Mouse (Mus musculus) midbrain, embryonic 16.5 days (tissue): Measurements from ENCODE around the gene Batf2. TPM values are rescaled to one million over a fixed set of nuclear protein-coding genes. Genes with fewer than 3 reads are reported as not detected.
A peak's percentile ranks its signal among the peaks of the same experiment; 100 is the strongest.

Experiments used
- ATAC-seq: fragments of 200-750 bp; cut with Nextera tagmentation; 2 replicates; pipeline ENCODE4 v1.8.0; 2017; ENCODE audit warnings: moderate TSS enrichment
- H3K27ac ChIP-seq: fragments of 300-500 bp; sonication (generic); 2 replicates; pipeline ENCODE4 v1.5.1; 2014; ENCODE audit warnings: mild to moderate bottlenecking, low read length, mixed read lengths
- H3K27me3 ChIP-seq: fragments of 300-500 bp; sonication (generic); 2 replicates; pipeline ENCODE4 v1.6.1; 2014; ENCODE audit warnings: low read depth, low read length, mixed read lengths; ENCODE audit not compliant: control insufficient read depth, insufficient read depth
- H3K36me3 ChIP-seq: fragments of 300-500 bp; sonication (generic); 2 replicates; pipeline ENCODE4 v1.6.1; 2014; ENCODE audit warnings: mild to moderate bottlenecking, low read length, moderate library complexity, mixed read lengths; ENCODE audit not compliant: control insufficient read depth, insufficient read depth
- H3K4me1 ChIP-seq: fragments of 300-500 bp; sonication (generic); 2 replicates; pipeline ENCODE4 v1.6.1; 2014; ENCODE audit warnings: mild to moderate bottlenecking, low read length, mixed read lengths; ENCODE audit not compliant: control insufficient read depth, insufficient read depth
- H3K4me2 ChIP-seq: fragments of 300-500 bp; sonication (generic); 2 replicates; pipeline ENCODE4 v1.6.1; 2014; ENCODE audit warnings: mild to moderate bottlenecking, low read length, mixed read lengths
- H3K4me3 ChIP-seq: fragments of 300-500 bp; sonication (generic); 2 replicates; pipeline ENCODE4 v1.5.1; 2014; ENCODE audit warnings: low read depth, mild to moderate bottlenecking, low read length, moderate library complexity, mixed read lengths
- H3K9ac ChIP-seq: fragments of 300-500 bp; sonication (generic); 2 replicates; pipeline ENCODE4 v1.6.1; 2014; ENCODE audit warnings: low read depth, low read length, mixed read lengths
- H3K9me3 ChIP-seq: fragments of 300-500 bp; sonication (generic); replicated peaks from 2 replicates; pipeline ENCODE4 v1.6.1; 2014; ENCODE audit warnings: mild to moderate bottlenecking, low read length, mixed read lengths; ENCODE audit not compliant: control insufficient read depth, poor library complexity, severe bottlenecking
- WGBS: fragments of 180-500 bp; shearing (Covaris S2); extraction: QIAGEN DNeasy Blood & Tissue Kit; methylation state at CpG from one replicate; pipeline ENCODE4 v1.1.7; 2014; 5-methylcytosine and 5-hydroxymethylcytosine counted together
- polyA plus RNA-seq: library from polyadenylated mRNA; unstranded; fragments of >200 nt; fragmentation: Nextera tagmentation; extraction: Ambion mirVana; gene quantifications from 2 replicates; pipeline ENCODE4 v1.2.1, GENCODE M21; 2015

Batf2 gene
- polyA plus RNA-seq, 1 experiment from 2014 or later = not detected

DNA sequence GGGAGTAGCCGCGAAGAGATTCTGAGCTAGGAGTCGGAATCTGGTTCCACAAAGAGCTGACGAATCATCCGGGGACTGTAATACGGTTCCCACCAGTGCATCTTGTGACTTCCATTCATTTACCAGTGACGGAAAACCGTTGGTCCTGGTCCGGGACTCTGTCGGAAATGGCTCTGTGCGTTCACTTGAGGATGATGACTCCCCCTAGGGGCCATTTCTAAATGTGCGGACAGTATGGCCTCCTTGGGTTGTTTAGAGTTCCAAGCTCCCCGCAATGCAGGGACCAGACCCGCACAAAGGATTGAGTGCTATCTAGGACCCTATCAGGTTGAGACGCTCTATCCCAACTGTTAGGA is 589 bp downstream of the Batf2 start, which contains the start of gene Arl2:
TSS of gene Arl2 (minus strand) at position 155 of the 356 bp plus-strand sequence.
- no peaks in the 10 kb centered on the region for H3K9me3 ChIP-seq
- H3K27me3 ChIP-seq = no peaks in the 10 kb centered on the region
- under 1% methylated on average over 15 of the region's 15 CpGs for WGBS
- peak within 1 kb of the TSS; percentile 94 for H3K9ac ChIP-seq
- peaks cover 12% of the 10 kb centered on the region for H3K4me1 ChIP-seq
- peak within 1 kb of the TSS; percentile 71 for H3K4me3 ChIP-seq
- peak within 1 kb of the TSS; percentile 99 for H3K27ac ChIP-seq
- H3K4me2 ChIP-seq = peak within 1 kb of the TSS; percentile 88
- 0 out of 2 replicates have a peak, but pooled peaks cover 4% of the 10 kb centered on the region for H3K36me3 ChIP-seq
- ATAC-seq = peak; percentile 76

- H3K4me2 ChIP-seq = no peak overlapping the region
- no peak overlapping the region for H3K9ac ChIP-seq
- no peak overlapping the region for H3K4me3 ChIP-seq
- no peak for ATAC-seq
- 87% methylated on average over 5 of the region's 5 CpGs for WGBS
- H3K36me3 ChIP-seq = no peaks in the 10 kb centered on the region
- no peak overlapping the region for H3K27ac ChIP-seq
- peaks cover 8% of the 10 kb centered on the region for H3K4me1 ChIP-seq
- H3K27me3 ChIP-seq = no peaks in the 10 kb centered on the region; the same call in 1 of the 2 replicates
- no peaks in the 10 kb centered on the region for H3K9me3 ChIP-seq
These were observed 4.1 kb downstream of the Batf2 start for GRCm38 (mm10) chr19:6144842-6145241.

DNA sequence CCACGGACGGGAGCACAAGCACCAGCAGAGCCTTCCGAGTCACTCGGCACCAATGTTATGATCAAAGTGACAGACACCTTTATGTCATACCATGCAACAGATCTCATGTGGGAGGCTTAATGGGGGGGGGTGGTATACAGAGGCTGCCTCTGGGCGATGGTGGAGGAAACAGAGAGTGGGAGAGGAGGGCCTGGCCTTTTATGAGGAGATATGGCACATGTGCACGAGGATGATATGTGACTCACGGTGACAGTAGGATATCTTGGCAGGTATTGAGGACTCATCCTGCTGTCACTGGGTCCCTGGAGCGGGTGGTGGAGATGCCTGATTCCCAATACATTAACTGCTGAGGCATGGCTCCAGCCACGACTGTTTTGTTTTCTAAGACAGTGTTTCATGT is 14.4 kb downstream of the Batf2 start:
- Histone ChIP-seq H3K4me2 (no peak overlapping the region), H3K4me3 (no peak overlapping the region), H3K27me3 (no peaks in the 10 kb centered on the region), H3K27ac (no peak overlapping the region), H3K36me3 (no peaks in the 10 kb centered on the region), H3K9me3 (no peaks in the 10 kb centered on the region), H3K4me1 (no peaks in the 10 kb centered on the region), H3K9ac (no peak overlapping the region)
- WGBS = 85% methylated on average over 9 of the region's 9 CpGs
- ATAC-seq = no peak

GRCm38 (mm10) chr19:6156372-6156771 is 15.6 kb downstream of the Batf2 start:
- H3K9ac ChIP-seq = no peak overlapping the region
- H3K27me3 ChIP-seq = no peaks in the 10 kb centered on the region
- WGBS = 69% methylated on average over 8 of the region's 8 CpGs
- no peak overlapping the region for H3K27ac ChIP-seq
- no peaks in the 10 kb centered on the region for H3K36me3 ChIP-seq
- no peak overlapping the region for H3K4me2 ChIP-seq
- no peak overlapping the region for H3K4me3 ChIP-seq
- ATAC-seq = no peak
- no peaks in the 10 kb centered on the region for H3K4me1 ChIP-seq
- H3K9me3 ChIP-seq = no peaks in the 10 kb centered on the region

GRCm38 (mm10) chr19:6157220-6157619 is 16.4 kb downstream of the Batf2 start:
- no peak overlapping the region for H3K4me2 ChIP-seq
- no peak overlapping the region for H3K9ac ChIP-seq
- no peak overlapping the region for H3K27ac ChIP-seq
- WGBS = 84% methylated on average over 6 of the region's 6 CpGs
- H3K4me3 ChIP-seq = no peak overlapping the region
- H3K27me3 ChIP-seq = no peaks in the 10 kb centered on the region
- no peaks in the 10 kb centered on the region for H3K9me3 ChIP-seq
- H3K36me3 ChIP-seq = no peaks in the 10 kb centered on the region
- no peaks in the 10 kb centered on the region for H3K4me1 ChIP-seq
- no peak for ATAC-seq

DNA sequence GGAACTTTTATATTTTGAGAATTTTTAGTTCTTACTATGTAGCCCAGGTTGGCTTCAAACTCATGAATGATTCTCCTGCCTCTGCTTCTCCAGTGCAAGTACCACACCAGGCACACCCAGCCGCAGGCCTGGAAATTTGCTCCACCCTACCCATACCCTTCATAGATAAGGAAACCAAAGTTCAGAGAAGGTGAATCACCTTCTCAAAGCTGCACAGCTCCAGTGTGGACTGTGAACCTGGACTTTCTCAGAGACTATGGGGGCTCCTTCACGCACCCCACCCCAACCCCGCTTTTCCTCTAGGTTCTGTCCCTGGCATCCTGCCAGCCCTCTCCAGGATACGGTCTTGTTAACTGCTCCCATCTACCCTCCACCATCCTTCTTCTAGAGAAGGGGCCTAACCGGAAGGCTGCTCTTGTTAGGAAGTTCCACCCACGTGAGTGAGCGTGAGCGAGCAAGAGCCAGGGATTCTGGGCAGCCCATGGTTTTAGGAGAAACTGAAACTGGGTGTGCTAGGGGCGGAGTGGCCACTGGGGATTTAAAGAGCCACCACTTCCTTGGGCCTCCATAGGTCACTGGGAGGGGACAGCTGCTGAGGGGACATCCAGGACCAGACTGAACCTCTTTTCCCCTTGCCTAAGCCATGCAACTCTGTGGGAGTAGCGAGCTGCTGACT is 23.2 kb downstream of the Batf2 start:
- Histone ChIP-seq H3K36me3 (no peaks in the 10 kb centered on the region), H3K27ac (no peak overlapping the region), H3K27me3 (no peaks in the 10 kb centered on the region), H3K9me3 (no peaks in the 10 kb centered on the region), H3K4me3 (no peak overlapping the region), H3K9ac (no peak overlapping the region), H3K4me1 (no peaks in the 10 kb centered on the region), H3K4me2 (no peak overlapping the region)
- WGBS = 76% methylated on average over 10 of the region's 10 CpGs
- ATAC-seq = no peak

- Histone ChIP-seq H3K36me3 (no peaks in the 10 kb centered on the region), H3K27me3 (no peaks in the 10 kb centered on the region), H3K4me3 (no peak overlapping the region), H3K9ac (no peak overlapping the region), H3K4me2 (no peak overlapping the region), H3K4me1 (no peaks in the 10 kb centered on the region), H3K9me3 (no peaks in the 10 kb centered on the region), H3K27ac (no peak overlapping the region)
- ATAC-seq = no peak
- WGBS = 70% methylated on average over 4 of the region's 4 CpGs
These were observed 26.0 kb downstream of the Batf2 start for GRCm38 (mm10) chr19:6166750-6167149.

GRCm38 (mm10) chr19:6171215-6171614 is 30.4 kb downstream of the Batf2 start:
- no peaks in the 10 kb centered on the region for H3K27me3 ChIP-seq
- 87% methylated on average over 8 of the region's 8 CpGs for WGBS

DNA sequence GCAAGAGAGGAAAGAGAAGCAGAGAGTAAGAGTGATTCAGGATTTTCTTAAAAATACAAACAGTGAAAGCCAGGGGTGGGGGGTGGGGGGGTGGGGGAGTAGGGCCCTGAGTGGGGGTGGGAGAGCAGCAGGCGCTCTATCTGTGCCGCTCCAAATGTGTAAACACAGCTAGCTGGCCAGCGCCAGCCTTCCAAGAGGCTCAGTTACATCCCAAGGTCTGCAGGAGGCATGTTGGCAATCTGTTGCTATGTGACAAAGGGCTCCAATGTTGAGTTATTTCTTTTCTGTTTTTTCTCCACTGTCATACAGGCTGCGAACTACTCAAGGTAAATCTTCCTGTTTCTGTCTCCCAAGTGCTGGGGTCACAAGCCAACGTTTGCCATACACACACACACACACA is 34.0 kb downstream of the Batf2 start:
- Histone ChIP-seq H3K27me3 (no peaks in the 10 kb centered on the region), H3K4me1 (no peaks in the 10 kb centered on the region), H3K9me3 (no peaks in the 10 kb centered on the region), H3K4me2 (no peak overlapping the region), H3K4me3 (no peak overlapping the region), H3K36me3 (no peaks in the 10 kb centered on the region), H3K27ac (no peak overlapping the region), H3K9ac (no peak overlapping the region)
- ATAC-seq = no peak
- 52% methylated on average over 5 of the region's 5 CpGs for WGBS

More at GRCm38 (mm10) chr19:6171215-6171614, 30.4 kb downstream of the Batf2 start:
- H3K27ac ChIP-seq = no peak overlapping the region
- H3K9me3 ChIP-seq = no peaks in the 10 kb centered on the region
- no peaks in the 10 kb centered on the region for H3K36me3 ChIP-seq
- H3K4me2 ChIP-seq = no peak overlapping the region
- no peak overlapping the region for H3K9ac ChIP-seq
- H3K4me3 ChIP-seq = no peak overlapping the region
- H3K4me1 ChIP-seq = no peaks in the 10 kb centered on the region
- no peak for ATAC-seq
